Mouse (Mus musculus) stomach, postnatal 0 days (tissue): ENCODE measurements around the gene Slc46a3. TPM values are rescaled to one million over a fixed set of nuclear protein-coding genes. Genes with fewer than 3 reads are reported as not detected.

Experiments used
- ATAC-seq: fragments of 200-750 bp; cut with Nextera tagmentation; 2 replicates; pipeline ENCODE4 v1.8.0; 2017; ENCODE audit not compliant: low FRiP score, low TSS enrichment
- DNase-seq: peaks from one replicate; pipeline ENCODE4 v3.0.0-alpha.2; 2016; ENCODE audit warnings: low spot score
- H3K27ac ChIP-seq: fragments of 300-500 bp; sonication (generic); replicated peaks from 2 replicates; pipeline ENCODE4 v1.5.1; 2014; ENCODE audit warnings: mild to moderate bottlenecking, control low read depth
- H3K27me3 ChIP-seq: fragments of 300-500 bp; sonication (generic); 2 replicates; pipeline ENCODE4 v1.6.1; 2014; ENCODE audit warnings: low read length; ENCODE audit not compliant: control insufficient read depth, insufficient read depth
- H3K36me3 ChIP-seq: fragments of 300-500 bp; sonication (generic); 2 replicates; pipeline ENCODE4 v1.6.1; 2014; ENCODE audit warnings: low read length, mixed read lengths; ENCODE audit not compliant: control insufficient read depth, insufficient read depth
- H3K4me1 ChIP-seq: fragments of 300-500 bp; sonication (generic); replicated peaks from 2 replicates; pipeline ENCODE4 v1.6.1; 2014; ENCODE audit warnings: antibody characterized with exemption; ENCODE audit not compliant: control insufficient read depth, insufficient read depth
- H3K4me2 ChIP-seq: fragments of 300-500 bp; sonication (generic); replicated peaks from 2 replicates; pipeline ENCODE4 v1.6.1; 2014; ENCODE audit warnings: low read depth, mild to moderate bottlenecking, control low read depth, moderate library complexity
- H3K4me3 ChIP-seq: fragments of 300-500 bp; sonication (generic); 2 replicates; pipeline ENCODE4 v1.5.1; 2014; ENCODE audit warnings: low read depth, low read length, control low read depth
- H3K9ac ChIP-seq: fragments of 300-500 bp; sonication (generic); 2 replicates; pipeline ENCODE4 v1.6.1; 2014; ENCODE audit warnings: mild to moderate bottlenecking, low read length, control low read depth, mixed read lengths
- H3K9me3 ChIP-seq: fragments of 300-500 bp; sonication (generic); 2 replicates; pipeline ENCODE4 v1.6.1; 2016; ENCODE audit warnings: low read length; ENCODE audit not compliant: control insufficient read depth
- CTCF ChIP-seq: IDR thresholded peaks from 2 replicates; pipeline ENCODE4 v1.5.1; 2016; ENCODE audit warnings: antibody characterized with exemption, low read depth, mild to moderate bottlenecking, moderate library complexity
- EP300 ChIP-seq: optimal IDR thresholded peaks from 2 replicates; pipeline ENCODE3; 2016; ENCODE audit warnings: antibody characterized with exemption
- WGBS: fragments of 180-500 bp; shearing (Covaris S2); extraction: QIAGEN DNeasy Blood & Tissue Kit; methylation state at CpG from one replicate; pipeline ENCODE4 v1.1.7; 2014; 5-methylcytosine and 5-hydroxymethylcytosine counted together
- polyA plus RNA-seq: library from polyadenylated mRNA; unstranded; fragments of >200 nt; fragmentation: Nextera tagmentation; extraction: Ambion mirVana; gene quantifications from 2 replicates; pipeline ENCODE4 v1.2.1, GENCODE M21; 2015

Slc46a3 gene
- polyA plus RNA-seq, 1 experiment from 2014 or later = 2.7 TPM

GRCm38 (mm10) chr5:147888313-147889297 is 6.0 kb downstream of the Slc46a3 start:
- ATAC-seq = no peak
- 77% methylated on average over 9 of the region's 12 CpGs for WGBS

GRCm38 (mm10) chr5:147883581-147883980 is 11.0 kb downstream of the Slc46a3 start:
- ATAC-seq (no peak), DNase-seq (no peak)
- 83% methylated on average over 6 of the region's 6 CpGs for WGBS
- Histone ChIP-seq H3K9ac (no peak overlapping the region), H3K4me1 (no peaks in the 10 kb centered on the region), H3K27ac (no peak overlapping the region), H3K36me3 (0 out of 2 replicates have a peak, but pooled peaks cover 6% of the 10 kb centered on the region), H3K4me3 (no peak overlapping the region), H3K9me3 (no peaks in the 10 kb centered on the region), H3K27me3 (no peaks in the 10 kb centered on the region), H3K4me2 (no peak overlapping the region)
- no peak for TF ChIP-seq CTCF
- TF ChIP-seq EP300 = no peak

More at GRCm38 (mm10) chr5:147888313-147889297, 6.0 kb downstream of the Slc46a3 start:
- H3K4me2 ChIP-seq = no peak overlapping the region
- no peak overlapping the region for H3K4me3 ChIP-seq
- no peaks in the 10 kb centered on the region for H3K9me3 ChIP-seq
- no peaks in the 10 kb centered on the region for H3K36me3 ChIP-seq
- H3K27me3 ChIP-seq = no peaks in the 10 kb centered on the region
- TF ChIP-seq CTCF (no peak), EP300 (no peak)
- no peak overlapping the region for H3K27ac ChIP-seq
- DNase-seq = no peak
- no peak overlapping the region for H3K9ac ChIP-seq
- H3K4me1 ChIP-seq = peaks cover 3% of the 10 kb centered on the region; the same call in 1 of the 2 replicates

- no peak for TF ChIP-seq CTCF
- H3K36me3 ChIP-seq = peaks cover 18% of the 10 kb centered on the region
- no peaks in the 10 kb centered on the region for H3K4me1 ChIP-seq
- H3K27me3 ChIP-seq = no peaks in the 10 kb centered on the region
- no peaks in the 10 kb centered on the region for H3K9me3 ChIP-seq
- whole genome bisulfite sequencing = 73% methylated on average over 17 of the region's 17 CpGs
- no peak overlapping the region for H3K27ac ChIP-seq
- DNase-seq = no peak
- no peak overlapping the region for H3K4me2 ChIP-seq
- peak; percentile 77 for ATAC-seq
- H3K4me3 ChIP-seq = no peak overlapping the region
- no peak overlapping the region for H3K9ac ChIP-seq
Measured at GRCm38 (mm10) chr5:147879971-147880682, 14.5 kb downstream of the Slc46a3 start.

GRCm38 (mm10) chr5:147877520-147877919 is 17.1 kb downstream of the Slc46a3 start:
- Histone ChIP-seq H3K9ac (no peak overlapping the region), H3K4me3 (no peak overlapping the region), H3K4me2 (no peak overlapping the region), H3K36me3 (peaks cover 27% of the 10 kb centered on the region), H3K27ac (no peak overlapping the region), H3K9me3 (no peaks in the 10 kb centered on the region), H3K27me3 (no peaks in the 10 kb centered on the region), H3K4me1 (no peaks in the 10 kb centered on the region)
- WGBS = 81% methylated on average over 6 of the region's 6 CpGs
- DNase-seq = no peak
- peak; percentile 56 for TF ChIP-seq CTCF
- no peak for TF ChIP-seq EP300
- no peak for ATAC-seq

- Histone ChIP-seq H3K9me3 (no peaks in the 10 kb centered on the region), H3K9ac (no peak overlapping the region), H3K36me3 (peaks cover 28% of the 10 kb centered on the region), H3K27me3 (no peaks in the 10 kb centered on the region), H3K4me3 (no peak overlapping the region), H3K4me1 (no peaks in the 10 kb centered on the region), H3K4me2 (no peak overlapping the region), H3K27ac (no peak overlapping the region)
- TF ChIP-seq CTCF (no peak), EP300 (no peak)
- 92% methylated on average over 8 of the region's 8 CpGs for WGBS
- DNase-seq (no peak), ATAC-seq (no peak)
Measured at GRCm38 (mm10) chr5:147875210-147875609, 19.4 kb downstream of the Slc46a3 start.
